Mouse (Mus musculus) megakaryocyte, embryonic 14.5 days (primary cell): ENCODE results near the gene Ahdc1. TPM values are rescaled to one million over a fixed set of nuclear protein-coding genes. Genes with fewer than 3 reads are reported as not detected.

Experiments
- H3K27me3 ChIP-seq: replicated peaks from 2 replicates; pipeline ENCODE3; 2012; ENCODE audit warnings: inconsistent platforms
- H3K36me3 ChIP-seq: replicated peaks from 2 replicates; pipeline ENCODE3; 2012; ENCODE audit warnings: low read length, inconsistent platforms, mixed read lengths
- H3K4me1 ChIP-seq: 2 replicates; pipeline ENCODE4 v1.6.1; 2012; ENCODE audit warnings: inconsistent platforms
- H3K4me3 ChIP-seq: replicated peaks from 2 replicates; pipeline ENCODE3; 2012; ENCODE audit warnings: moderate library complexity, mild to moderate bottlenecking, inconsistent platforms
- H3K9me3 ChIP-seq: 2 replicates; pipeline ENCODE4 v1.6.1; 2012; ENCODE audit warnings: inconsistent platforms
- FLI1 ChIP-seq: IDR thresholded peaks from 2 replicates; pipeline ENCODE4 v1.6.1; 2012; ENCODE audit warnings: low read length, inconsistent platforms, mixed read lengths
- GATA1 ChIP-seq: IDR thresholded peaks from 3 replicates; pipeline ENCODE4 v1.6.1; 2012; ENCODE audit warnings: mixed read lengths, low read length, inconsistent platforms, borderline replicate concordance
- polyA plus RNA-seq: library from polyadenylated mRNA; stranded (reverse); fragments of >175 nt; gene quantifications from 2 replicates; pipeline ENCODE4 v1.2.3, GENCODE M21; 2012; ENCODE audit warnings: low replicate concordance; ENCODE audit not compliant: insufficient read depth

The Ahdc1 gene
- polyA plus RNA-seq, 1 experiment, result 42.4 TPM

GRCm38 (mm10) chr4:133085011-133085782 lies 74.1 kb downstream of the Ahdc1 start:
- peaks cover 64% of the 10 kb centered on the region for H3K4me1 ChIP-seq
- H3K36me3 ChIP-seq, result peaks cover 13% of the 10 kb centered on the region
- H3K9me3 ChIP-seq, result no peaks in the 10 kb centered on the region
- peak overlapping the region; percentile 84 for H3K4me3 ChIP-seq
- TF ChIP-seq GATA1, result no peak
- TF ChIP-seq FLI1, result no peak
- H3K27me3 ChIP-seq, result peaks cover 39% of the 10 kb centered on the region

GRCm38 (mm10) chr4:133085783-133086342 lies 74.8 kb downstream of the Ahdc1 start:
- H3K4me3 ChIP-seq, result no peak overlapping the region

GRCm38 (mm10) chr4:133087177-133087714 lies 76.2 kb downstream of the Ahdc1 start:
- Histone ChIP-seq H3K9me3 (no peaks in the 10 kb centered on the region), H3K4me1 (peaks cover 80% of the 10 kb centered on the region), H3K4me3 (peak overlapping the region; percentile 52), H3K27me3 (peaks cover 55% of the 10 kb centered on the region), H3K36me3 (no peaks in the 10 kb centered on the region)
- TF ChIP-seq FLI1 (no peak), GATA1 (no peak)

More at GRCm38 (mm10) chr4:133085783-133086342, 74.8 kb downstream of the Ahdc1 start:
- Histone ChIP-seq H3K27me3 (peaks cover 44% of the 10 kb centered on the region), H3K36me3 (peaks cover 7% of the 10 kb centered on the region), H3K4me1 (peaks cover 67% of the 10 kb centered on the region), H3K9me3 (no peaks in the 10 kb centered on the region)
- TF ChIP-seq GATA1, result no peak
- no peak for TF ChIP-seq FLI1

GRCm38 (mm10) chr4:133087835-133088234 lies 76.8 kb downstream of the Ahdc1 start:
- peaks cover 61% of the 10 kb centered on the region for H3K27me3 ChIP-seq
- H3K36me3 ChIP-seq, result no peaks in the 10 kb centered on the region
- TF ChIP-seq GATA1, result no peak
- TF ChIP-seq FLI1, result no peak
- peak overlapping the region; percentile 64 for H3K4me3 ChIP-seq
- H3K4me1 ChIP-seq, result peaks cover 83% of the 10 kb centered on the region
- no peaks in the 10 kb centered on the region for H3K9me3 ChIP-seq

DNA sequence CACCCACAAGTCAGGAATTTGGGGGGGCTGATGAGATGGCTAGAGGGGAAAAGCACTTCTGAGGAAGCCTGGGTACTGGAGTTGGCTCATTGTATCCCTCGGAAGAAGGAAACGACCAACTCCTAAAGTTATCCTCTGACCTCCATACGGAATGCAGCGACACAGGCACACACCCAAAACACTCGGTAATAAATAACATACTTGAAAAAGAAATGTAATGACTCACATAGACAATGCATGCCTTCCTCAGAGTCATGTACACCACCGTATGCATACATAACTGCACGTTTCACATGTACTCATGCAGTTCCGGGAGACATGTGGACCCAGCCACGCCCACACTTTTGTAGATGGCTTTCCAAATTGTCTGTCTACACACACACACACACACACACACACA lies 78.3 kb downstream of the Ahdc1 start:
- H3K36me3 ChIP-seq, result no peaks in the 10 kb centered on the region
- H3K4me3 ChIP-seq, result no peak overlapping the region
- no peaks in the 10 kb centered on the region for H3K9me3 ChIP-seq
- H3K27me3 ChIP-seq, result peaks cover 72% of the 10 kb centered on the region
- peaks cover 88% of the 10 kb centered on the region for H3K4me1 ChIP-seq
- TF ChIP-seq GATA1 (no peak), FLI1 (no peak)

DNA sequence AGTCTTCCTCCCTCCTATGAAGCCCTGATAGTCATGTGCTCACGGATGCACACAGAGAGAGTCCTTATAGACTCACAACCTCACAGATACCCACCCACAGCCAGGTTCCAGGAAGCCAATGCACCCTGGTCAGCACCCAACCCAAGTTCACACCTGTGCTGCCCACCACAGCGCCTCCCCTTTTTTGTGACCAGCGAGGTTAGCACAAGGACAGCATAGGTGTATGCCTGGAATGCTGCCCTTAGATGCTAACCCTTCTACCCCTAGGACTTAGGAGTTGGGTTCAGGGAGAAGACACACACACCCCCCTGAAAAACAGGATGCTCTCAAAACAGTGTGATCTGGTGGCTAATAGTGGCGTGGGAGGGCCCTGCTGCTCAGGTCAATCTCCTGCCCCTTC lies 78.7 kb downstream of the Ahdc1 start:
- Histone ChIP-seq H3K4me3 (no peak overlapping the region), H3K9me3 (no peaks in the 10 kb centered on the region), H3K4me1 (peaks cover 84% of the 10 kb centered on the region), H3K27me3 (peaks cover 69% of the 10 kb centered on the region), H3K36me3 (no peaks in the 10 kb centered on the region)
- TF ChIP-seq FLI1 (no peak), GATA1 (no peak)

DNA sequence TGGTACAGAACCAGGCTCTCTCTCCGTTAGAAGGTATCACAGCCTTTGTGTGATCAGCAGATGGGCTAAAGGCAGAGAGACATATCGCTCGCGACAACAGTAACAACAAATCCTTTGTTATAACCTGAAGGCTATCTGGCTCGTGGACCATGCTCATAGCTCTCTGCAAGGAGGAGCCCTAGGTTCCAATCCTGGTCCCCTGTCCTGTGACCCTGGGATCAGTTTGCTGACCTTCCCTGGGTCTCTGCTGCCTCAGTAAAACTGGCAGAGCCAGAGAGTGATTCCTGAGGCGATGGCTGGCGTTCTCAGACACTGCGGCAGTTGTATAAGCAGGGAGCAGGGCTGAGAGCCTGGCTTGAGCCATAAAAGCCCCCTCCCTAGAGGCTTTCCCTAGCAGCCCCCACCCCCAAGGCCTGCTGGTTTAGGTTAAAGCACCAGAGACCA lies 79.2 kb downstream of the Ahdc1 start:
- peaks cover 84% of the 10 kb centered on the region for H3K4me1 ChIP-seq
- H3K27me3 ChIP-seq, result peaks cover 69% of the 10 kb centered on the region
- no peaks in the 10 kb centered on the region for H3K36me3 ChIP-seq
- H3K4me3 ChIP-seq, result no peak overlapping the region
- TF ChIP-seq FLI1, result no peak
- TF ChIP-seq GATA1, result no peak
- H3K9me3 ChIP-seq, result no peaks in the 10 kb centered on the region

DNA sequence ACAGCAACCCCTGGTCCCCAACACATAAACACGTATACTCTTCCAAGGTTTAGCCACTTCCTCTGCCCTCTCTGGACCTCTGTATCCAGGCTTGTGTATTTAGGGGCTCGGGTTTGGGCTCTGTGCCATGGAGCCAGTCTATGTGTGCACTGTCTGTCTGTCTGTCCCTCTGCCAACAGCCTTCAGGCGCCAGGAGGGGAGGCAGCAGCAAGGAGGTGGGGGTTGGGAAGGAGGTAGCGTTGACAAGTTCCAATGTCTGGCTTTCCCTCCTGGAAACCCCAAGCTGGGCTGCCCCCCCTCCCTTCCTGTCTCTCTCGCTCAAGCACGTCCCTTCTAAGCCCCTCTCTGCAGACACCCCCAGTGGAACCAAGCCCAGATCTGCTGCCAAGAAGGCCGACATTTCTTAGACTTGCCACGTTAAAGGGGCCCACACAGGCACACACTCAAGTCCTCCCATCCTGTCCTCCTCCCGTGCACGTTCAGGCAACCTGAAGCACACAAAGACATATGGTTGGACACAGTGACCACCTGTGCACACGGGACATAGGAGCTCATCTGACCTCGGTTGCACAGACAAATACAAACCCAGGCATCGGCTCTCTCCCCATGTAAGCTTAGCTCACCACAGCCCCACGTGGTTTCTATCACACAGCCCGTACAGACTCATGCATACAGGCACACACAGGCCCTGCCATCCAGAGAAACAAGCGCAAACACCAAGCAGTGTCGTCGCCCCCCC lies 79.8 kb downstream of the Ahdc1 start:
- Histone ChIP-seq H3K36me3 (no peaks in the 10 kb centered on the region), H3K9me3 (no peaks in the 10 kb centered on the region), H3K27me3 (peaks cover 68% of the 10 kb centered on the region), H3K4me1 (peaks cover 82% of the 10 kb centered on the region), H3K4me3 (peak overlapping the region; percentile 63)
- TF ChIP-seq GATA1, result no peak
- TF ChIP-seq FLI1, result no peak

GRCm38 (mm10) chr4:133091459-133091785 lies 80.4 kb downstream of the Ahdc1 start:
- H3K27me3 ChIP-seq, result peaks cover 65% of the 10 kb centered on the region

More at GRCm38 (mm10) chr4:133091459-133091785, 80.4 kb downstream of the Ahdc1 start:
- Histone ChIP-seq H3K36me3 (no peaks in the 10 kb centered on the region), H3K9me3 (no peaks in the 10 kb centered on the region), H3K4me1 (peaks cover 78% of the 10 kb centered on the region), H3K4me3 (peak overlapping the region; percentile 21)
- TF ChIP-seq GATA1 (no peak), FLI1 (no peak)
